Comparison of ENCODE assay signal across 8 mouse cellular contexts in the genomic region with DNA sequence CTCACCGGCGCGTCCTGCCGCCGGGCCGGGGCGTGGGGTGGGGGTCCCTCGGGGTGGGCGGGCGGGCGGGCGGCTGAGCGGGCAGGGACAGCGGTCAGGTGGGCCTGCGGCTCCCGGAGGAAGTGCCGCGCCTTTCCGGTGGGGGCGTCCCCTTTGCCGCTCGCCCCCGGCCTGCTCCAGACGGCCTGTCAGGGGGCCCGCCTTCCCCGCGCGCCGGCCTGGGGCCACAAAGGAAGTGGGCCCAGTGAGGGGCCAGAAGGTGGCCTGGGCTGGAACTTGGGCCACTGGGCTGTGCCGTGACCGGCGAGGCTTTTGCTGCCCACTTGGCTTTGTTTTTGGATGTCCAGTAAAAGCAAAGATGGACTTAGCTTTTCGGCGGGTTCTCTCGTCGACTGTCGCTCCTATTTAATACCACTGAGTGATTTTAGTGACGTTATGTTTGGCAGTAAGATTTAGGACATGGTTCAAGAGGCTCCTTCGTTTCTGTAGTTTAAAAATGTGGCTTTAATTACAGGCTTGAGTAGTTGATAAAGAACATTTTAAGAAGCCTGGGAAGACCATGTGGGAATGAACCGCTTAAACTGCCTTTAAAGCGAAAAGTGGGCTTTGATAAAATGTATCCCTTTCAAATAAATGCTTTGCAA. TPM values are rescaled to one million over a fixed set of nuclear protein-coding genes. Genes with fewer than 3 reads are reported as not detected.
DNase-seq lines count a peak whose midpoint lies in the region; ATAC-seq and TF ChIP-seq lines count a peak whose summit lies in the region.

No protein-coding gene starts in this region.

- no peak for DNase-seq in ES-E14 (ENCODE audit: low read depth, low spot score)
- peak; percentile 58 to 67 for DNase-seq in cerebellum, adult 2 months
- DNase-seq in forelimb bud, embryonic 11.5 days (ENCODE audit: low read depth, low spot score): peak; percentile 44
- peak; percentile 52 for DNase-seq in layer of hippocampus, adult 9-11 months
- peak; percentile 75 for DNase-seq in lung, postnatal 14 days
- DNase-seq in ovary, adult 18-20 months (ENCODE audit: low spot score): peak; percentile 45
- peak; percentile 59 for DNase-seq in thymus, postnatal 0 days (ENCODE audit: low spot score)

- in situ Hi-C loops in ES-E14 (cut with MboI; ENCODE audit: low sequenced_read_pairs in 2 of 2, unreplicated experiment in 2 of 2): no loop called here

- peak overlapping the region; percentile 88 for H3K9ac ChIP-seq in ES-E14 (ENCODE audit: insufficient read depth, low read depth, low read length, poor library complexity, severe bottlenecking)

- peak overlapping the region; percentile 87 for H3K27ac ChIP-seq in ES-E14 (ENCODE audit: insufficient read depth, low read depth, low read length, poor library complexity, severe bottlenecking)
- H3K27ac ChIP-seq in cerebellum, adult 2 months (ENCODE audit: insufficient read depth, low read length): peak overlapping the region; percentile 48; the same call in 1 of the 2 replicates

- no peaks in the 10 kb centered on the region for H3K9me3 ChIP-seq in ES-E14 (ENCODE audit: control insufficient read depth, insufficient read depth, low read depth, low read length)

- H3K36me3 ChIP-seq in ES-E14 (ENCODE audit: control insufficient read depth, insufficient read depth, low read length, poor library complexity, severe bottlenecking): no peaks in the 10 kb centered on the region

- TF ChIP-seq CTCF in cerebellum, adult 2 months (IDR thresholded peaks at IDR 0.05; ENCODE audit: borderline replicate concordance, insufficient read depth, low read depth, low read length): no peak

- 1% methylated on average over 40 of the region's 41 CpGs for WGBS in cerebellum, adult 2 months

- H3K27me3 ChIP-seq in cerebellum, adult 2 months (ENCODE audit: control insufficient read depth, insufficient read depth, low read length): no peaks in the 10 kb centered on the region

- H3K4me3 ChIP-seq in ES-E14 (ENCODE audit: insufficient read depth in 1 of 2, low read depth in 1 of 2, low read length in 2 of 2, poor library complexity in 1 of 2, severe bottlenecking in 1 of 2): peak overlapping the region; percentile 88 to 92
- peak overlapping the region; percentile 64 for H3K4me3 ChIP-seq in cerebellum, adult 2 months (replicated peaks; ENCODE audit: insufficient read depth, low read depth, low read length)

- peak; percentile 38 to 62; a peak in 3 of 4 replicates for ATAC-seq in hematopoietic stem cell, adult 5-6 weeks (replicated peaks in 1 of 2; ENCODE audit: insufficient read depth in 1 of 2, low FRiP score in 2 of 2, low TSS enrichment in 1 of 2, low read depth in 1 of 2, poor library complexity in 2 of 2, severe bottlenecking in 2 of 2)

- H3K4me1 ChIP-seq in ES-E14 (ENCODE audit: control insufficient read depth in 2 of 2, insufficient read depth in 2 of 2, low read length in 2 of 2, poor library complexity in 1 of 2): peaks cover 3 to 7% of the 10 kb centered on the region in 2 experiments; a peak in 2 of 4 replicates
- H3K4me1 ChIP-seq in cerebellum, adult 2 months (ENCODE audit: control insufficient read depth, insufficient read depth, low read length): no peaks in the 10 kb centered on the region; the same call in 1 of the 2 replicates

- TF ChIP-seq POLR2A in cerebellum, adult 2 months (IDR thresholded peaks at IDR 0.05; ENCODE audit: borderline replicate concordance, insufficient read depth, low read length): no peak

TF ChIP-seq in ES-E14, 5 proteins besides CTCF, POLR2A, EP300 and RAD21:
- no peak for TF ChIP-seq ZNF384 (IDR thresholded peaks at IDR 0.05; ENCODE audit: low read depth, low read length)
- no peak for TF ChIP-seq HCFC1 (IDR thresholded peaks at IDR 0.05; ENCODE audit: borderline replicate concordance, insufficient read depth, low read length)
- TF ChIP-seq CHD2 (IDR thresholded peaks at IDR 0.05; ENCODE audit: low read depth, low read length): no peak

RNA-seq across cellular contexts. Expression of a gene that starts 0.5 kb away (rescaled TPM):
- total RNA-seq in ES-E14 (2012; rRNA removed): 27.8 and 36.7 TPM in 2 replicates
- 86.8 and 92.5 TPM in 2 replicates for polyA plus RNA-seq in cerebellum, adult 2 months (2012; rRNA removed)
- 46.1 and 80.2 TPM in 2 replicates for total RNA-seq in hematopoietic stem cell, adult 5-6 weeks (2017)
- polyA plus RNA-seq in thymus, postnatal 0 days (2015; fragmentation: Nextera tagmentation; extraction: Ambion mirVana): 189 and 190 TPM in 2 replicates

RNA-seq across cellular contexts. Expression of a gene that starts 26.4 kb away (rescaled TPM):
- total RNA-seq in ES-E14 (2012; rRNA removed): 11.6 TPM in 2 replicates
- 0.77 and 0.86 TPM in 2 replicates for polyA plus RNA-seq in cerebellum, adult 2 months (2012; rRNA removed)
- total RNA-seq in hematopoietic stem cell, adult 5-6 weeks (2017): 41.4 and 46.3 TPM in 2 replicates
- 50.6 and 53.8 TPM in 2 replicates for polyA plus RNA-seq in thymus, postnatal 0 days (2015; fragmentation: Nextera tagmentation; extraction: Ambion mirVana)

RNA-seq across cellular contexts. Expression of a gene that starts 58.7 kb away (rescaled TPM):
- total RNA-seq in ES-E14 (2012; rRNA removed): 0.85 and 1.4 TPM in 2 replicates
- 70.0 and 94.4 TPM in 2 replicates for polyA plus RNA-seq in cerebellum, adult 2 months (2012; rRNA removed)
- total RNA-seq in hematopoietic stem cell, adult 5-6 weeks (2017): 0.05 TPM in 1 of 2 replicates, not detected in the other
- 0.26 and 0.33 TPM in 2 replicates for polyA plus RNA-seq in thymus, postnatal 0 days (2015; fragmentation: Nextera tagmentation; extraction: Ambion mirVana)
